In genomic region chr11:49187701-49188100, GRCm38 (mm10) we compare ENCODE assay signal across 38 mouse cellular contexts. TPM values are rescaled to one million over a fixed set of nuclear protein-coding genes. Genes with fewer than 3 reads are reported as not detected.
DNase-seq lines count a peak whose midpoint lies in the region; ATAC-seq and TF ChIP-seq lines count a peak whose summit lies in the region.
"Had no signal": no experiment of that assay in that cellular context is flagged by ENCODE, and none has a peak within 500 bp of the region (broad histone marks: within the 10 kb centered on the region; RNA-seq: fewer than 3 reads in every experiment).

No protein-coding gene starts in this region.

- DNase-seq in embryonic facial prominence, embryonic 10.5 days (ENCODE audit: low spot score) = no peak
- no peak for DNase-seq in heart, postnatal 36 days
- no peak for DNase-seq in cerebellum, postnatal 25 days
- DNase-seq: adrenal gland, postnatal 25 days; cerebellum, adult 18-20 months; cerebellum, postnatal 10 days; kidney, adult 11 months; lung, embryonic 14.5 days; lung, postnatal 14 days; midbrain, embryonic 14.5 days had no signal

- H3K9me3 ChIP-seq in embryonic facial prominence, embryonic 13.5 days = no peaks in the 10 kb centered on the region
- no peaks in the 10 kb centered on the region for H3K9me3 ChIP-seq in embryonic facial prominence, embryonic 10.5 days
- H3K9me3 ChIP-seq in heart, embryonic 15.5 days (replicated peaks) = no peaks in the 10 kb centered on the region
- no peaks in the 10 kb centered on the region for H3K9me3 ChIP-seq in kidney, embryonic 16.5 days (ENCODE audit: low read length)
- H3K9me3 ChIP-seq in kidney, embryonic 14.5 days (ENCODE audit: control insufficient read depth, low read length) = no peaks in the 10 kb centered on the region
- no peaks in the 10 kb centered on the region for H3K9me3 ChIP-seq in E14TG2a.4 (ENCODE audit: low read length)
- H3K9me3 ChIP-seq: forebrain, embryonic 10.5 days; forebrain, embryonic 15.5 days; hindbrain, embryonic 10.5 days; hindbrain, embryonic 15.5 days; limb, embryonic 13.5 days had no signal

- no peaks in the 10 kb centered on the region for H3K36me3 ChIP-seq in embryonic facial prominence, embryonic 13.5 days
- H3K36me3 ChIP-seq in embryonic facial prominence, embryonic 10.5 days (replicated peaks) = no peaks in the 10 kb centered on the region
- H3K36me3 ChIP-seq in heart, embryonic 15.5 days = no peaks in the 10 kb centered on the region
- H3K36me3 ChIP-seq in kidney, embryonic 16.5 days (ENCODE audit: insufficient read depth, low read length) = no peaks in the 10 kb centered on the region
- no peaks in the 10 kb centered on the region for H3K36me3 ChIP-seq in kidney, embryonic 14.5 days (ENCODE audit: control insufficient read depth, insufficient read depth, low read length)
- H3K36me3 ChIP-seq in E14TG2a.4 (ENCODE audit: insufficient read depth, low read length) = no peaks in the 10 kb centered on the region
- H3K36me3 ChIP-seq: forebrain, embryonic 10.5 days; forebrain, embryonic 15.5 days; hindbrain, embryonic 10.5 days; hindbrain, embryonic 15.5 days; limb, embryonic 13.5 days had no signal

- WGBS in embryonic facial prominence, embryonic 13.5 days = 80% methylated on average over 10 of the region's 10 CpGs
- WGBS in embryonic facial prominence, embryonic 10.5 days = 78% methylated on average over 10 of the region's 10 CpGs
- 67% methylated on average over 10 of the region's 10 CpGs for WGBS in heart, embryonic 15.5 days
- 82% methylated on average over 10 of the region's 10 CpGs for WGBS in kidney, embryonic 16.5 days
- 85% methylated on average over 10 of the region's 10 CpGs for WGBS in kidney, embryonic 14.5 days

- peaks cover 18% of the 10 kb centered on the region for H3K27me3 ChIP-seq in embryonic facial prominence, embryonic 13.5 days
- H3K27me3 ChIP-seq in embryonic facial prominence, embryonic 10.5 days (replicated peaks; ENCODE audit: low read depth, poor library complexity, severe bottlenecking) = no peaks in the 10 kb centered on the region
- no peaks in the 10 kb centered on the region for H3K27me3 ChIP-seq in heart, embryonic 15.5 days
- H3K27me3 ChIP-seq in kidney, embryonic 16.5 days (ENCODE audit: insufficient read depth, low read length) = no peaks in the 10 kb centered on the region
- no peaks in the 10 kb centered on the region for H3K27me3 ChIP-seq in kidney, embryonic 14.5 days (ENCODE audit: control insufficient read depth, insufficient read depth, low read length)
- H3K27me3 ChIP-seq in E14TG2a.4 (ENCODE audit: insufficient read depth, low read length) = peaks cover 32% of the 10 kb centered on the region
- H3K27me3 ChIP-seq: CH12.LX; forebrain, embryonic 15.5 days; hindbrain, embryonic 15.5 days; limb, embryonic 13.5 days had no signal

- no peaks in the 10 kb centered on the region for H3K4me1 ChIP-seq in embryonic facial prominence, embryonic 13.5 days
- no peaks in the 10 kb centered on the region for H3K4me1 ChIP-seq in embryonic facial prominence, embryonic 10.5 days
- H3K4me1 ChIP-seq in heart, embryonic 15.5 days (replicated peaks) = no peaks in the 10 kb centered on the region
- no peaks in the 10 kb centered on the region for H3K4me1 ChIP-seq in kidney, embryonic 16.5 days (ENCODE audit: insufficient read depth, low read length)
- no peaks in the 10 kb centered on the region for H3K4me1 ChIP-seq in kidney, embryonic 14.5 days (ENCODE audit: control insufficient read depth, insufficient read depth, low read length)
- H3K4me1 ChIP-seq in E14TG2a.4 (replicated peaks; ENCODE audit: low read depth, low read length) = peaks cover 11% of the 10 kb centered on the region
- H3K4me1 ChIP-seq: forebrain, embryonic 10.5 days; forebrain, embryonic 15.5 days; hindbrain, embryonic 10.5 days; hindbrain, embryonic 15.5 days; limb, embryonic 13.5 days had no signal

- no peak overlapping the region for H3K4me2 ChIP-seq in embryonic facial prominence, embryonic 13.5 days
- H3K4me2 ChIP-seq in heart, embryonic 15.5 days = no peak overlapping the region
- no peak overlapping the region for H3K4me2 ChIP-seq in kidney, embryonic 16.5 days (replicated peaks; ENCODE audit: low read depth, low read length)
- no peak overlapping the region for H3K4me2 ChIP-seq in kidney, embryonic 14.5 days (replicated peaks; ENCODE audit: low read depth, low read length)
- H3K4me2 ChIP-seq: forebrain, embryonic 15.5 days; heart, embryonic 11.5 days; hindbrain, embryonic 15.5 days; limb, embryonic 13.5 days; lung, embryonic 14.5 days had no signal

- H3K9ac ChIP-seq in embryonic facial prominence, embryonic 13.5 days = 0 out of 2 replicates have a peak overlapping the region, but pooled peaks have one; percentile 16
- H3K9ac ChIP-seq in heart, embryonic 15.5 days = no peak overlapping the region
- H3K9ac ChIP-seq in kidney, embryonic 16.5 days (replicated peaks; ENCODE audit: low read length) = no peak overlapping the region
- H3K9ac ChIP-seq in kidney, embryonic 14.5 days (ENCODE audit: low read depth, low read length) = no peak overlapping the region
- H3K9ac ChIP-seq: forebrain, embryonic 15.5 days; hindbrain, embryonic 15.5 days; limb, embryonic 13.5 days; liver, embryonic 14.5 days; lung, embryonic 14.5 days had no signal

- intact Hi-C loops in heart, postnatal 36 days (cut with DNase I) = loop anchor here (2.0 to 10.0 kb wide), 4 partner anchors 33 to 367 kb away; partner anchors contain the start of genes Irgm1, Olfr1380, Olfr1394 and Olfr1396

- TF ChIP-seq CTCF in E14TG2a.4 (conservative IDR thresholded peaks at IDR 0.05; ENCODE audit: low read length) = no peak

- no peak overlapping the region for H3K27ac ChIP-seq in embryonic facial prominence, embryonic 13.5 days
- no peak overlapping the region for H3K27ac ChIP-seq in embryonic facial prominence, embryonic 10.5 days (replicated peaks)
- H3K27ac ChIP-seq in heart, embryonic 15.5 days = peak overlapping the region; percentile 29; the same call in 1 of the 2 replicates
- peak overlapping the region; percentile 55 for H3K27ac ChIP-seq in kidney, embryonic 16.5 days (ENCODE audit: low read length)
- H3K27ac ChIP-seq in kidney, embryonic 14.5 days (ENCODE audit: low read depth, low read length) = no peak overlapping the region
- H3K27ac ChIP-seq: forebrain, embryonic 10.5 days; forebrain, embryonic 15.5 days; hindbrain, embryonic 10.5 days; hindbrain, embryonic 15.5 days; limb, embryonic 13.5 days; liver, embryonic 14.5 days had no signal

- no peak overlapping the region for H3K4me3 ChIP-seq in embryonic facial prominence, embryonic 13.5 days
- H3K4me3 ChIP-seq in embryonic facial prominence, embryonic 10.5 days = no peak overlapping the region
- H3K4me3 ChIP-seq in heart, embryonic 15.5 days = no peak overlapping the region
- no peak overlapping the region for H3K4me3 ChIP-seq in kidney, embryonic 16.5 days (ENCODE audit: low read length)
- H3K4me3 ChIP-seq in kidney, embryonic 14.5 days (ENCODE audit: low read length) = no peak overlapping the region
- peak overlapping the region; percentile 39 for H3K4me3 ChIP-seq in E14TG2a.4 (replicated peaks; ENCODE audit: low read length)
- H3K4me3 ChIP-seq: forebrain, embryonic 10.5 days; forebrain, embryonic 15.5 days; hindbrain, embryonic 10.5 days; hindbrain, embryonic 15.5 days; limb, embryonic 13.5 days had no signal

- no peak for ATAC-seq in embryonic facial prominence, embryonic 13.5 days (ENCODE audit: insufficient number of reproducible peaks, insufficient read depth, low FRiP score, low TSS enrichment, low read depth)
- ATAC-seq in heart, embryonic 15.5 days (replicated peaks; ENCODE audit: insufficient number of reproducible peaks, insufficient read depth, low FRiP score, low read depth) = no peak
- no peak for ATAC-seq in kidney, embryonic 16.5 days (ENCODE audit: low FRiP score, low TSS enrichment)
- no peak for ATAC-seq in kidney, embryonic 14.5 days (ENCODE audit: low FRiP score, low TSS enrichment)
- ATAC-seq: forebrain, embryonic 15.5 days; inflammation-experienced regulatory T-cells, adult 6 months; Patski had no signal

RNA-seq across cellular contexts. Expression of gene Btnl9, which starts 0.7 kb away (rescaled TPM):
- 0.51 and 0.81 TPM in 2 replicates for polyA plus RNA-seq in embryonic facial prominence, embryonic 13.5 days (2015; fragmentation: Nextera tagmentation; extraction: Ambion mirVana)
- polyA plus RNA-seq in embryonic facial prominence, embryonic 10.5 days (2016; fragmentation: Nextera tagmentation; extraction: Ambion mirVana) = 0.23 and 0.31 TPM in 2 replicates
- 4.4 and 6.1 TPM in 2 replicates for polyA plus RNA-seq in heart, embryonic 15.5 days (2015; fragmentation: Nextera tagmentation; extraction: Ambion mirVana)
- total RNA-seq in heart, postnatal 36 days (2021) = 10 to 100 TPM; 34.7 to 38.5 TPM
- polyA plus RNA-seq in kidney, embryonic 16.5 days (2015; fragmentation: Nextera tagmentation; extraction: Ambion mirVana) = 4.4 and 4.6 TPM in 2 replicates
- polyA plus RNA-seq in kidney, embryonic 14.5 days (2014; fragmentation: Nextera tagmentation; extraction: Ambion mirVana) = 1.6 and 3.1 TPM in 2 replicates
- total RNA-seq: layer of hippocampus, adult 8-10 months; layer of hippocampus, postnatal 25 days; left cerebral cortex, postnatal 36 days; MEL had no signal
- polyA plus RNA-seq: C2C12; cortical plate, adult 2 months; forebrain, embryonic 15.5 days; frontal cortex, adult 2 months; hindbrain, embryonic 10.5 days; midbrain, embryonic 14.5 days; Patski had no signal

RNA-seq across cellular contexts. Expression of gene Zfp62, which starts 15.4 kb away (rescaled TPM):
- polyA plus RNA-seq in embryonic facial prominence, embryonic 13.5 days (2015; fragmentation: Nextera tagmentation; extraction: Ambion mirVana) = 41.7 and 46.5 TPM in 2 replicates
- polyA plus RNA-seq in embryonic facial prominence, embryonic 10.5 days (2016; fragmentation: Nextera tagmentation; extraction: Ambion mirVana) = 46.8 and 50.0 TPM in 2 replicates
- polyA plus RNA-seq in heart, embryonic 15.5 days (2015; fragmentation: Nextera tagmentation; extraction: Ambion mirVana) = 24.2 and 26.6 TPM in 2 replicates
- 10 to 100 TPM; 25.8 to 26.8 TPM for total RNA-seq in heart, postnatal 36 days (2021)
- 45.6 and 46.3 TPM in 2 replicates for polyA plus RNA-seq in kidney, embryonic 16.5 days (2015; fragmentation: Nextera tagmentation; extraction: Ambion mirVana)
- 27.6 and 51.1 TPM in 2 replicates for polyA plus RNA-seq in kidney, embryonic 14.5 days (2014; fragmentation: Nextera tagmentation; extraction: Ambion mirVana)

RNA-seq across cellular contexts. Expression of gene Olfr1394, which starts 33.5 kb away (rescaled TPM):
- not detected in 2 replicates for polyA plus RNA-seq in embryonic facial prominence, embryonic 13.5 days (2015; fragmentation: Nextera tagmentation; extraction: Ambion mirVana)
- polyA plus RNA-seq in embryonic facial prominence, embryonic 10.5 days (2016; fragmentation: Nextera tagmentation; extraction: Ambion mirVana) = not detected in 2 replicates
- polyA plus RNA-seq in heart, embryonic 15.5 days (2015; fragmentation: Nextera tagmentation; extraction: Ambion mirVana) = not detected in 2 replicates
- total RNA-seq in heart, postnatal 36 days (2021) = not detected
- not detected in 2 replicates for polyA plus RNA-seq in kidney, embryonic 16.5 days (2015; fragmentation: Nextera tagmentation; extraction: Ambion mirVana)
- not detected in 2 replicates for polyA plus RNA-seq in kidney, embryonic 14.5 days (2014; fragmentation: Nextera tagmentation; extraction: Ambion mirVana)
- total RNA-seq: adrenal gland, adult 18-20 months; adrenal gland, postnatal 25 days; CH12.LX; gastrocnemius, adult 18-20 months; gastrocnemius, postnatal 4 days; layer of hippocampus, adult 8-10 months; layer of hippocampus, postnatal 25 days; left cerebral cortex, adult 8-10 months; left cerebral cortex, postnatal 36 days; MEL; monocyte, adult 5-6 weeks had no signal
- polyA plus RNA-seq: C2C12; cortical plate, adult 2 months; forebrain, embryonic 10.5 days; forebrain, embryonic 15.5 days; frontal cortex, adult 2 months; heart, embryonic 11.5 days; hindbrain, embryonic 10.5 days; hindbrain, embryonic 15.5 days; inflammation-experienced regulatory T-cells, adult 6 months; limb, embryonic 13.5 days; liver, embryonic 14.5 days; lung, embryonic 14.5 days; midbrain, embryonic 14.5 days; neural tube, embryonic 14.5 days; Patski had no signal

RNA-seq across cellular contexts. Expression of gene Olfr1395, which starts 45.6 kb away (rescaled TPM):
- polyA plus RNA-seq in embryonic facial prominence, embryonic 13.5 days (2015; fragmentation: Nextera tagmentation; extraction: Ambion mirVana) = 0.08 TPM in 1 of 2 replicates, not detected in the other
- not detected in 2 replicates for polyA plus RNA-seq in embryonic facial prominence, embryonic 10.5 days (2016; fragmentation: Nextera tagmentation; extraction: Ambion mirVana)
- not detected in 2 replicates for polyA plus RNA-seq in heart, embryonic 15.5 days (2015; fragmentation: Nextera tagmentation; extraction: Ambion mirVana)
- total RNA-seq in heart, postnatal 36 days (2021) = not detected
- polyA plus RNA-seq in kidney, embryonic 16.5 days (2015; fragmentation: Nextera tagmentation; extraction: Ambion mirVana) = not detected in 2 replicates
- polyA plus RNA-seq in kidney, embryonic 14.5 days (2014; fragmentation: Nextera tagmentation; extraction: Ambion mirVana) = not detected in 2 replicates
- total RNA-seq: adrenal gland, adult 18-20 months; adrenal gland, postnatal 25 days; CH12.LX; gastrocnemius, adult 18-20 months; gastrocnemius, postnatal 4 days; layer of hippocampus, adult 8-10 months; layer of hippocampus, postnatal 25 days; left cerebral cortex, adult 8-10 months; left cerebral cortex, postnatal 36 days; MEL; monocyte, adult 5-6 weeks had no signal
- polyA plus RNA-seq: C2C12; cortical plate, adult 2 months; forebrain, embryonic 10.5 days; forebrain, embryonic 15.5 days; heart, embryonic 11.5 days; hindbrain, embryonic 10.5 days; hindbrain, embryonic 15.5 days; inflammation-experienced regulatory T-cells, adult 6 months; limb, embryonic 13.5 days; liver, embryonic 14.5 days; lung, embryonic 14.5 days; midbrain, embryonic 14.5 days; neural tube, embryonic 14.5 days; Patski had no signal

RNA-seq across cellular contexts. Expression of gene Mgat1, which starts 56.3 kb away (rescaled TPM):
- 53.5 and 56.7 TPM in 2 replicates for polyA plus RNA-seq in embryonic facial prominence, embryonic 13.5 days (2015; fragmentation: Nextera tagmentation; extraction: Ambion mirVana)
- polyA plus RNA-seq in embryonic facial prominence, embryonic 10.5 days (2016; fragmentation: Nextera tagmentation; extraction: Ambion mirVana) = 34.8 and 40.3 TPM in 2 replicates
- polyA plus RNA-seq in heart, embryonic 15.5 days (2015; fragmentation: Nextera tagmentation; extraction: Ambion mirVana) = 41.7 and 54.8 TPM in 2 replicates
- 10 to 100 TPM; 64.7 to 66.9 TPM for total RNA-seq in heart, postnatal 36 days (2021)
- polyA plus RNA-seq in kidney, embryonic 16.5 days (2015; fragmentation: Nextera tagmentation; extraction: Ambion mirVana) = 88.9 and 91.9 TPM in 2 replicates
- 43.8 and 55.3 TPM in 2 replicates for polyA plus RNA-seq in kidney, embryonic 14.5 days (2014; fragmentation: Nextera tagmentation; extraction: Ambion mirVana)

Comparison
In these comparisons a context has a peak if more than half of its experiments do, and no peak if none do; other contexts are left out.
1. H3K27ac ChIP-seq: peak in heart, embryonic 15.5 days (single experiment) and kidney, embryonic 16.5 days (single experiment); none in embryonic facial prominence, embryonic 13.5 days (single experiment), embryonic facial prominence, embryonic 10.5 days (single experiment) and kidney, embryonic 14.5 days (single experiment).